Mouse (Mus musculus) frontal cortex, postnatal 14 days (tissue): ENCODE results near the gene Slc27a5.

Experiments
- DNase-seq, 2 experiments: peaks; one replicate each; pipeline ENCODE4 v3.0.0; 2022; ENCODE audit warnings: low spot score in 2 of 2

Slc27a5 gene

DNA sequence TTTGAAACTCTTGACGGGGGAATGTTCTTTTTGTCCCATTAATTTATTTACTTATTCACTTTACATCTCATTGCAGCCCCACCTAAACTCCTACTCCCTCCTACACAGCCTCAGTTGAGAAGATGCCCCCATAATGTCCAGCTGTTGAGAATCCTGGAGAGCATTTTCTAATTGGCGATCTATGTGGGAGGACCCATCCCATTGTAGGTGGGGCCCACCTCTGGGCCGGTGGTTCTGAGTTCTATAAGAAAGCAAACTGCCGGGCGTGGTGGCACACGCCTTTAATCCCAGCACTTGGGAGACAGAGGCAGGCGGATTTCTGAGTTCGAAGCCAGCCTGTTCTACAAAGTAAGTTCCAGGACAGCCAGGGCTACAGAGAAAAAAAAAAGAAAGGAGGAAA lies 11.1 kb downstream of the Slc27a5 start:
- DNase-seq = no peak

DNA sequence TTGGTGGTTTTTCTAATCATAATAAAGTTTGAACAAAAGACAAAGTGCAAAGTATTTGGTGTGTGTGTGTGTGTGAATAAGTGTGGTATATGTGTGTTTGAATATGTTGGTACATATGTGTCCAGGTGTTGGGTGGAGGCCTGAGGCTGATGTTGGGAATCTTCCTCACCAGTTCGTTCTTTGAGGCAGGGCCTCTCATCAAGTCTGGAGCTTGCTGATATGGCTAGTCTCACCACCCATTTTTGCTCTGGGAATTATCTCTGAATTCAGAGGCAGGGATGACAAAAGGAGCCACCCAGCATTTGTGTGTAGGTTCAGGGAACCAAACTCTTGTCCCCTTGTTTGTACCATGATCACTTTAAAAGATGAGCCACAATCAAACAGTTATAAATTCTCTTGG lies 12.3 kb downstream of the Slc27a5 start:
- DNase-seq = no peak

DNA sequence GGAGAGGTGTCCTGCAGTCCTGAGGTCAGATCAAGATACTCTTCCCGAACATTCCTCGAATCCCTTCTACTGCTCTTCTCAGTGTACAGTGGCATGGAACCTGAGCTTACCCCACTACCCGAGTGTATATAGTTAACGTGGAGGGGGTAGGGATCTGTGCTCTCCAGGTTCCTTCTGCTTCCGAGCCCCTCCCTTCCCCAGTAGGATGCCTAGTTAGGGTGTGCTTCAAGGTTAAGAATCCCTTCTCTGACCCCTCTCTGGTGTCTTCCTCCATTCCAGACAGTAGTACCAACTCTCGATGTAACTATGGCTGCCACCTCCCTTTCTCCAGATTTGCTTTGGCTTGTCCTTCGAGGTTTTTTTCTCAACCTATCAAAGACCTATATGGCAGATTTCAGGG lies 17.7 kb downstream of the Slc27a5 start:
- DNase-seq = no peak

DNA sequence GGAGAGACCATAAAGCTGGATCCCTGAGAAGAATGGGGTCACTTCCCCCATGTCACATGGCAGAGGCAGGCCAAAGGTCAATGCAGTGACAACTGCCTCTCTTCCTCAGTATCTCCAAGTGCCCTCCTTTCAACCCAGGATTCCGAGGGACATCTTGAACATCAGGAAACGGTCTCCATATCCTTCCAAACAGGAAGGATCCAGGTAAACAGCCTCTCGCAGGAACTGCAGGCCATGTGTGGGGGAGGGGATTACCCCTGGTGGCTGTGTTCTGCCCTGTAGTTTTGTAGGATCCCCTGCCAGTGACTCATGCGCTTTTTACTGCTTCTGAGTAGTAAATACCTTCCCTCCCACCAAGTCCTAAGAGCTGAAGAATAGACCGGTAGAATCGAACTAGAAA lies 18.2 kb downstream of the Slc27a5 start:
- DNase-seq = no peak

DNA sequence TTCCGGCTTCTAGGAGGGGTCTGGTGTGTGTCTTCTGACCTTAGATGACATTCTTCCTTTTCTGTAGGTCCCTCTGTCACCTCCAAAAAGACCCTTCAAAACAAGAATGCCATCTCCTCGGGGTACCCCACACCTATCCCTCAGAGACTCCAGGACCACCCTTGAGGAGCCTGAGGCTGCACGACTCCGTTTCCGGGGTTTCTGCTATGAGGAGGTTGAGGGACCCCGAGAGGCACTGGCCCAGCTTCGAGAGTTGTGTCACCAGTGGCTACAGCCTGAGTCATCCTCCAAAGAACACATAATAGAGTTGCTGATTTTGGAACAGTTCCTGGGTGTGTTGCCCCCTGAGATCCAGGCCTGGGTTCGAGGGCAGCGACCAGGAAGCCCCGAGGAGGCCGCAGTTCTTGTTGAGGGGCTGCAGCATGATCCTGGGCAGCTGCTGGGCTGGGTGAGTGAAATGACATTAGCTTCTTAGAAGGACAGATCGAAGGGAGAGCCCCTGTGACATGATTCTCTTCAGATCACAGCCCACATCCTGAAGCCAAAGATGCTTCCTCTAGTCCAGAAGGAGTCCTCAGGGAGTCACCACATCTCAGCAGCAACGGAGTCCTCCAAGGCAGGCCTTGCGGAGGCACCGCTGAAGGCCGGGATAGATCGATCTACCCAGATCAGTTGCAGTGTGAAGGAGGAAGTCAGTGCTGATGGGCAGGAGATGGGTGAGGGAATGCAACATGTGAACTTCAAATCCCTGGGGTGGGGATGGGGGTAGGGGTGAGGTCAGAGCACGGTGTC lies 18.9 kb downstream of the Slc27a5 start:
- no peak for DNase-seq

DNA sequence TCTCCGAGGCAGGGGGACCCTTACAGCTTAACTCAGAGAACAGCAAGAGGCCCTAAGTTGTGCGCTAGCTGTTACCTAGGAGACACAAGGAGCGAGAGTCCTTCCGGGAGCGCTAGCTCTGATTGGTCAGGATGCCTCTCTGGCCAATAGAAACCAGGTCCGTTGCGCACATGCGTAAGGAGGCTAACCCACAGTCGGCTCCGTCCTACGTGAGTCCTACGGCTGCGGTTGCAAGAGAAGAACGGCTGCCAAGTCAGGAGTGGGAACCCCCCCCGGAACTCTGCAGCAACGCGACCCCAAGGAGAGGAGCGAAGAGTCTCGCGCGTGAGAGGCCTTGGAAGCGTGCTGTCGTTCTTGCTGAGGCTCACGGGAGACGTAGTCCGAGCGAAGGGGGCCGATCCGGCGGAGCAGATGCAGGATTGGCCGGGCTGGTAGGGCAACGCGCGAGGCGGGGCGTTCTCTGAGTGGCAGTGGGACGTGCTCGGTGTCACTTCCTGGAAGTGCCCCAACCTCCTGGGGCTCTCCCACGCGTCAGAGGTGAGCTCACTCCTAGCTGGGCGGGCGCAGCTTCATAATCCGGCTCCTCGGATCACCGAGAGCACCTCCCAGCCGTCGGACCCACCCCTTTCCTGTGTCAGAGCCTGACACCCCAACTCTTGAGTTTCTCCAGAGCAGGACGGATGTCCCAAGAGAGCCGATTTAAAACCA lies 20.2 kb downstream of the Slc27a5 start, which contains the start of gene Zfp446:
Zfp446 (plus strand) TSS at position 167 of the 708 bp plus-strand sequence.
- peak; percentile 97 to 98 for DNase-seq

DNA sequence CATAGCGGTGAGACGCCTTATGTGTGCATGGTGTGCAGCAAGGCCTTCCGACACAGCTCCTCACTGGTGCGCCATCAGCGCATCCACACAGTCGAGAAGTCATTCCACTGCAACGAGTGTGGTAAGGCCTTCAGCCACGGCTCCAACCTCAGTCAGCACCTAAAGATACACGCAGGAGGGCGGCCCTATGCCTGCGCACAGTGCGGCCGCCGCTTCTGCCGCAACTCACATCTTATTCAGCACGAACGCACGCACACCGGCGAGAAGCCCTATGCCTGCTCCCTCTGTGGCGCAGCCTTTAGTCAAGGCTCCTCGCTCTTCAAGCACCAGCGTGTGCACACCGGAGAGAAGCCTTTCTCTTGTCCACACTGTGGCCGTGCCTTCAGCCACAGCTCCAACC lies 27.1 kb downstream of the Slc27a5 start:
- no peak for DNase-seq

DNA sequence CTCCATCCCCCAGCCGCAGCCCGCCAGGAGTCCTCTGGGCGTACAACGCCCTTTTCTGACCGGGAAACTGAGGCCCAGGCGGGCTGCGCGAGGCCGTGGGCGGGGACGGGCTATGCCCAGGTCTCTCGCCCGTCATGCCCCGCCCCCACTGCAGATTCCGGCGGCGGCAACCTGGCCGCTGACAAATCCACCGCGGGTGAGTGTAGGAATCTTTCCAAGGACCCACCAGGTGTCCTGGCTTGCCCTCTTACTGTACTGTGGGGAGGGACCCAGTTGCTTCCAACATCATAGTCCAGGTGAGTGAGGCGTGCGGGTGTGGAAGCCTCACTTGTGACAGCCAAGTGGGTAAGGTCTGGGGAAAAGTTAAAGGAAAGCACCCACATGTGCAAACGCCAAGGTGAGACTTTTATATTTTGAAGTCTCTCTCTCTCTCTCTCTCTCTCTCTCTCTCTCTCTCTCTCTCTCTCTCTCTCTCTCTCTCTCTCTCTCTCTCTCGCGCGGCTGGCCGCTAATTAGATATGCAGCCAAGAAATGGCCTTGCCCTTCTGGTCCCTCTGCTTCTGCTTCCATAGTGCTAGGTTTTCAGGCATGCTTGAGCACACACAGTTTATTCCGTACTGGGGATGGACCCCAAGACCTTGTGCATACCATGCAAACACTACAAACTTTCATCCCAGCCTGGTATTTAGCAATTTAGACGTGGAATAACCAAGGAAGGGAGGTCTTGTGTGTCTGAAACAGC lies 31.7 kb downstream of the Slc27a5 start:
- peak; percentile 35 to 50 for DNase-seq

DNA sequence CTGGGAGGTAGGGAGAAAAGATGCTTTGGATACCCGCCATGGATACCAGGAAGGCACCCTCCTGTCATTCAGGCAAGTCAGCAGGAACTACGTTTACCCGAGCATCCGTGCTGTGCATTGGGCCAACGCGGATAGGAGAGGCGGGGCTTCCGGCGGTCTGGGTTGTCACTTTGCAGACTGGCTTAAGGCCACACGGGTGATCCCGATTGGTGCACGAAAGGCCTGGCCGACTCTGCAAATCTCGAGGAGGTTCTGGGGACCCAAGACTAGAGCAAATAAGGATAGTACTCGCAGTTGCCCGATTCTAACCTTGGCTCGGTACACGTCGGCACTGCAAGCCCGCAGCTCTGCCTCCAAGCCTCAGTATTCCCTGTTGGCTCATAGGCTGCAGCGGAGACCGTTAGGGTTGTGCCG lies 32.3 kb downstream of the Slc27a5 start, which contains the start of gene Zfp324:
Zfp324 (plus strand) TSS at position 161 of the 414 bp plus-strand sequence.
- peak; percentile 88 to 89 for DNase-seq

DNA sequence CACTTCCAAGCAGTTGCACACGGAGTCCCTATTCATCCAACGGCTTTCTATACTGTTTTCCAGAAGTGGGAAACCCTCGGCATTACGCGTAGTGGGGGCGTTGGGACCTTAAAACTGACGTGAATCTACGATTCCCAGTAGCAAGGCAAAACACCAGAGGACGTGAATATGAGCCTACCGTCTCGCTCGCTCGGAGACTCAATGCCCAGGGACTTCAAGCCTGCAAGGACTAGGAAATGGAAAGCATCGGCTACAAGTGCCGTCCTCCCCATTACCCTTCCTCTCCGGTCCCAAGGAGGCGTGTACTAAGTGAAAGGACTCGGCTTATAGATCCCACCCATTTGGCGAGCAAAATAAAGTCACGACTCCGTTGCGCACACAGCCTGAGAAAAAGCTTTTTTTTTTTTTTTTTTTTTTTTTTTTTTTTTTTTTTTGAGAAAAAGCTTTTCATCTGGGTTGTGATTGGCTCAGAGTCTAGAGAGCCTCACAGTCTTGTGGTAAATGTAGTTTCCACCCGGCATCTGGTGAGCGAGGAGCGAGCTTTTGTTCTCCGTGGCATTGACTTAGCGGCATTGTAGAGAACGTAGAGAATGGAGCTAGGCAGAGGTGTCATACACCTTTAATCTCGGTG lies 36.4 kb downstream of the Slc27a5 start:
- peak; percentile 40 to 46 for DNase-seq

DNA sequence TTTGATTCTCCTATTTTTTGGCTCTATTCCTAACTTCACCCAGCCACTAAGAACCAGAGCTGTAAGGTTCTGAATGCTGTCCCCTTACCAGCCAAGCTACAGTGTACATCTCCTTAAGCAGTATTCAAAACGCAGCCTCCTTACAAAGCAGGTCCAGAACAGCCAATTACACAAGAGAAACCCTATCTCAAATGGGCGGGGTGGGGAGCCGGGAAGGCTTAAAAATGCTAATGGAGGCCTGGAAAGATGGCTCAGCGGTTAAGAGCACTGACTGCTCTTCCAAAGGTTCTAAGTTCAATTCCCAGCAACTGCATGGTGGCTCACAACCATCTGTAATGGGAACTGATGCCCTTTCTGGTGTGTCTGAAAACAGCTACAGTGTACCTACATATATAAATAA lies 38.3 kb downstream of the Slc27a5 start:
- DNase-seq = no peak

DNA sequence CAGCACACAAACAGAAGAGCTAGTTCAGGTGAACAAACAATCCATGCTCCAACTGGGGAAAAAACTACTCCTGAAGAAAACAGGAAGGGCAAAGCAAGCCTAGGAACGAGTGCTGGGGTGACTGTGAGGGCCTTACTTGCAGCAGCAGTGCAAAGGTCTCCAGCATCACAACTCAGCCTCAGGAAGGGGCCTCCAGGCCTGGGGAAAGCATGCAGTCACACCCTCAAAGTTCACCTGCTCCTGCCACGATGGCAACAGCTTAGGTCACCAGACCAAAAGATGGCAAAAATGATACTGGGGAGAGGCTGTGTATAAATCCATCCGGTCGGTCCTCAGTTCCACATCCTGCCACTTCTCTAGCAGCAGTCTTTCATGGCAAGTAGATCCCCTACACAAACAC lies 39.0 kb downstream of the Slc27a5 start:
- no peak for DNase-seq

DNA sequence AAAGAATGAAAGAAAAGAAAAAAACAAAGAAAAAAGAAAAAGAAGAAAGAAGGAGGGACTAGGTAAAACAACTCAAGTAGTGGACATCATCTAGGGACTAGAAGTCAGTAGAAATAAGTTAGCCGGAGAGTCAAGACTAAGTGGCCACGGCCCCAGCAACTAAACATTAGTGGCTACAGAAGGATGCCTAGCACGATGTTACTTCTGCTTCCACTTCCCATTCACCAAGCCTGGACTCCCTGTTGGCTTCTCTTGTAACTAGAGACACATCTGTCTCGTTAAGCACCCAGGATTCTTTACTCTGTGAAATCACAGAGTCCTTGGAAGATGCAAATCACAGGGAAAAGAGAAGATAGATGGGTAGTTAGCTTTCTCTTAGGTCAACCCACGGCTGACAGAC lies 40.5 kb downstream of the Slc27a5 start:
- DNase-seq = no peak

DNA sequence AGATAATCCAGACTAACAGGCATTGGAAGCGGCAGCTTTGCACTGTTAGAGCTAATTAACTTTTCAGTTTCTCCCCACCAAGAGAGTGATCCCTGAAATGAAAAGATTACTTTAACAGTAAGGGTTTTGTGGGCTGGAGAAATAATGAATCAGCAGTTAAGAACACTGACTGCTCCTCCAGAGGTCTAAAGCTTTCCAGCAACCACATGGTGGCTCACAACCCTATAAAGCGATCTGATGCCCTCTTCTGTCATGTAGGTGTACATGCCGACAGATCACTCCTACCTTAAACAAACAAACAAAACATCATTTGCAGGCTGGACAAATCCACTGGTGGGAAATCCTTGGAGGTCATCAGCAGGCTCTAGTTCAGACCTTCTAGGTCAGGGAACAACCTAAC lies 43.1 kb downstream of the Slc27a5 start:
- no peak for DNase-seq

DNA sequence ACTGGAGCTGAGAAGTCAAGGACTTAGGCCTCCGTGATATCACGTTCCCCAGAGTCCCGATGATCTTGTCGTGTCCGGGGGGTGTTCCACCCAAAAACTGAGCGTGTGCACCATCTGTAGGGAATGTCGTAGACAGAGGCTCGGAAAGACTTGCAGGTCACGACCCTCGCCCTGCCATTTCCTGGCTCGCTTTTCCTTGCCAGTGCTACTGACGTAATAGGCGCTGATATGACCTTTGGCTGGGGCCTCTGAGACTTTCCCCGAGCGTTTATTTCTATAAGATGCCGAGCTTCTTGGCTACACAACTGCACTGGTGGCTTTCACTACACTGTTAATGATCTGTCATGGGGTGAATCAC lies 48.1 kb downstream of the Slc27a5 start:
- DNase-seq = no peak

DNA sequence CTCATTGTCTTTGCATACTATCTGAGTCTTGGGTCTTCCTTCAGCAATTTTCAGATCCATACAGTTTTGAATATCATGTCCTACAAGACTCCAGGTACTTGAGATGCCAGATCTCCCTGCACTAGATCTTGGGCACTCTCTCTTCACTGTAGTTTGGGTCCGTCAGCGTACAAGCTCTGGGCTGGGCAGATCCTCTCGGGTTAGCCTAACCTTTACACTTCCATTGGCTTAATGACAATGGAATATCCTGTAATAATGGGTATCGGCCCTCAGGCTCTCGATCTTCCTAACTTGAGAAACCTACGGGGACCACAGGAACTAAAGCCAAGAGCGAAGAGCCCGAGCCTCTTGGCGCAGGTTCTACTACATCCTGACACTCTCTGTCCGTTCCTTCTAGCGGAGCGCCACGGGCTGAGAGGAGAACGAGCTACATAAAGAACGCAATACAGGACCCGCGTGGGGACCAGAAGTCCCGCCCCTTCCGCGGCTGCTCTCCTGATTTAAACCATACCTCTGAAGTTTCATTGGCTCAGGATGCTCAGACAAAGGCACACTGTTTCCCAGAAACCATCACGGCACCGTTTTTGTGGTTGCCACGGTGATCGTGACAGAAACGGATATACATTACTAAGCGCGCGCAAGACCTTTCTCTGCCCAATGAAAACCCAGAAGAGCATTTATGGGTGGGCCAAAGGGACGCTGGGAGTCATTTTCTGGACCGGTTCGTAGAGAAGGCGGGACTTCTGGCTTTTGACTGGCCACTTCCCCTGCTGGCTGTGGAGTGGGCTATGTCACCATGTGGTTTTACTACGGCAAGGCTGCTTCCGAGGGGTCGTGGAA lies 48.7 kb downstream of the Slc27a5 start:
- DNase-seq = peak; percentile 92 to 96

DNA sequence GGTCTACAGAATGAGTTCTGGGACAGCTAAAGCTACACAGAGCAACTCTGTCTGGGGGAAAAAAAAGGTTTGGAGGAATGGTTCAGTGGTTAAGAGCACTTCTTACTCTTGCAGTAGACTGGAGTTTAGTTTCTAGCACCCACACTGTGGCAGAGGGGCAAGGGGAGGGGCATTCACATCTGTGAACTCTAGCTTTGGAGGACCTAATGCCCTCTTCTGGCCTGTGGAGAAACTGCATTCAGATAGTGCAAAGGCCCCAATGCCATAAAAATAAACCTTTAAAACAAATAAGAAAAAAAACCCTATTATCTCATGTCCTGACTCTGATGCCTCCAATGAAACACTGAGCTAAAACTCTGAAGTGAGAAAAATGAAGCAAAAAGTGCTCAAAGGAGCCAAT lies 54.5 kb downstream of the Slc27a5 start:
- no peak for DNase-seq

DNA sequence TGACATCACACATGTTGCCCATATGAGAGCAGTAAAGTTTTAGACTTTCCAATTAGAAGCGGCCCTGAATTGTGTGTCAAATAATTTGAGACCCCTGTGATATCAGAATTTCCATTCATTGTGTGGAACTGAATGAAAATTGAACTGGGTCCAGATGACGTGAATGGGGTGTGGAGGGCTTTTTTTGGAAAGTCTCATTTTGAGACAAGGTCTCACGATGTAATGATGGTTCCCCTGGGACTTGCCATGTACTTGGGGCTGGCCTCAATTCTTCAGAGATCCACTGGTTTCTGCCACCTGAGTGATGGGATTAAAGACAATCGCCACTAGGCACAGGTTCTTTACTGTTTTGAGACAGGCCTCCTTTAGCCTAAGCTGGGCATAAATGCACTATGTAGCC lies 57.4 kb downstream of the Slc27a5 start:
- DNase-seq = no peak
